8 mouse cellular contexts compared by ENCODE assay signal in genomic region chr6:91411369-91411981, GRCm38 (mm10). TPM values are rescaled to one million over a fixed set of nuclear protein-coding genes. Genes with fewer than 3 reads are reported as not detected.
A peak's percentile ranks its signal among the peaks of the same experiment; 100 is the strongest.
DNase-seq lines count a peak whose midpoint lies in the region; ATAC-seq and TF ChIP-seq lines count a peak whose summit lies in the region.

No protein-coding gene starts in this region.

- H3K27me3 ChIP-seq in embryonic facial prominence, embryonic 10.5 days (replicated peaks; ENCODE audit: low read depth, poor library complexity, severe bottlenecking): peaks cover 99% of the 10 kb centered on the region
- H3K27me3 ChIP-seq in heart, embryonic 12.5 days (replicated peaks): peaks cover 100% of the 10 kb centered on the region
- H3K27me3 ChIP-seq in kidney, embryonic 16.5 days (ENCODE audit: insufficient read depth, low read length): peaks cover 74% of the 10 kb centered on the region
- peaks cover 48% of the 10 kb centered on the region for H3K27me3 ChIP-seq in limb, embryonic 14.5 days (ENCODE audit: control insufficient read depth, insufficient read depth, low read length)
- peaks cover 26% of the 10 kb centered on the region for H3K27me3 ChIP-seq in midbrain, embryonic 15.5 days (replicated peaks)
- peaks cover 53% of the 10 kb centered on the region for H3K27me3 ChIP-seq in stomach, embryonic 14.5 days (ENCODE audit: control insufficient read depth, insufficient read depth, low read length)

- peak overlapping the region; percentile 76 for H3K27ac ChIP-seq in embryonic facial prominence, embryonic 10.5 days (replicated peaks)
- no peak overlapping the region for H3K27ac ChIP-seq in heart, embryonic 12.5 days (ENCODE audit: poor library complexity, severe bottlenecking)
- no peak overlapping the region for H3K27ac ChIP-seq in kidney, embryonic 16.5 days (ENCODE audit: low read length)
- no peak overlapping the region for H3K27ac ChIP-seq in limb, embryonic 14.5 days (replicated peaks; ENCODE audit: low read depth, low read length)
- H3K27ac ChIP-seq in midbrain, embryonic 15.5 days: peak overlapping the region; percentile 65
- no peak overlapping the region for H3K27ac ChIP-seq in stomach, embryonic 14.5 days (ENCODE audit: low read length)

- no peaks in the 10 kb centered on the region for H3K9me3 ChIP-seq in embryonic facial prominence, embryonic 10.5 days
- H3K9me3 ChIP-seq in heart, embryonic 12.5 days (replicated peaks): no peaks in the 10 kb centered on the region
- no peaks in the 10 kb centered on the region for H3K9me3 ChIP-seq in kidney, embryonic 16.5 days (ENCODE audit: low read length)
- H3K9me3 ChIP-seq in limb, embryonic 14.5 days (ENCODE audit: control insufficient read depth, low read length): no peaks in the 10 kb centered on the region
- H3K9me3 ChIP-seq in midbrain, embryonic 15.5 days: no peaks in the 10 kb centered on the region
- H3K9me3 ChIP-seq in stomach, embryonic 14.5 days (ENCODE audit: control insufficient read depth, low read depth, low read length): no peaks in the 10 kb centered on the region

- ATAC-seq in heart, embryonic 12.5 days (ENCODE audit: insufficient number of reproducible peaks, low FRiP score): peak; percentile 7; the same call in 1 of the 2 replicates
- ATAC-seq in kidney, embryonic 16.5 days (ENCODE audit: low FRiP score, low TSS enrichment): peak; percentile 55; the same call in 1 of the 2 replicates
- ATAC-seq in limb, embryonic 14.5 days (ENCODE audit: low FRiP score, low read depth): peak; percentile 45
- ATAC-seq in midbrain, embryonic 15.5 days (replicated peaks): peak; percentile 77
- ATAC-seq in stomach, embryonic 14.5 days (ENCODE audit: insufficient number of reproducible peaks, insufficient read depth, low FRiP score, low read depth): 0 out of 2 replicates have a peak, but pooled peaks have one; percentile 16

- H3K36me3 ChIP-seq in embryonic facial prominence, embryonic 10.5 days (replicated peaks): 0 out of 2 replicates have a peak, but pooled peaks cover 7% of the 10 kb centered on the region
- H3K36me3 ChIP-seq in heart, embryonic 12.5 days: no peaks in the 10 kb centered on the region
- H3K36me3 ChIP-seq in kidney, embryonic 16.5 days (ENCODE audit: insufficient read depth, low read length): no peaks in the 10 kb centered on the region
- H3K36me3 ChIP-seq in limb, embryonic 14.5 days (ENCODE audit: control insufficient read depth, insufficient read depth, low read length): no peaks in the 10 kb centered on the region
- H3K36me3 ChIP-seq in midbrain, embryonic 15.5 days (replicated peaks): no peaks in the 10 kb centered on the region
- H3K36me3 ChIP-seq in stomach, embryonic 14.5 days (ENCODE audit: control insufficient read depth, insufficient read depth, low read length): no peaks in the 10 kb centered on the region

- peak; percentile 5 for DNase-seq in 416B (ENCODE audit: low read depth)
- DNase-seq in adrenal gland, postnatal 14 days: peak; percentile 71
- peak; percentile 81 for DNase-seq in embryonic facial prominence, embryonic 10.5 days (ENCODE audit: low spot score)
- peak; percentile 67 for DNase-seq in limb, embryonic 14.5 days (ENCODE audit: low spot score)

- peak overlapping the region; percentile 84 for H3K4me2 ChIP-seq in heart, embryonic 12.5 days
- peak overlapping the region; percentile 95 for H3K4me2 ChIP-seq in kidney, embryonic 16.5 days (replicated peaks; ENCODE audit: low read depth, low read length)
- H3K4me2 ChIP-seq in limb, embryonic 14.5 days (replicated peaks; ENCODE audit: low read depth, low read length, severe bottlenecking): peak overlapping the region; percentile 92
- H3K4me2 ChIP-seq in midbrain, embryonic 15.5 days: peak overlapping the region; percentile 99
- H3K4me2 ChIP-seq in stomach, embryonic 14.5 days (replicated peaks; ENCODE audit: low read depth, low read length): peak overlapping the region; percentile 83

- peaks cover 29% of the 10 kb centered on the region for H3K4me1 ChIP-seq in embryonic facial prominence, embryonic 10.5 days
- peaks cover 20% of the 10 kb centered on the region for H3K4me1 ChIP-seq in heart, embryonic 12.5 days (replicated peaks)
- peaks cover 20% of the 10 kb centered on the region for H3K4me1 ChIP-seq in kidney, embryonic 16.5 days (ENCODE audit: insufficient read depth, low read length)
- 0 out of 2 replicates have a peak, but pooled peaks cover 6% of the 10 kb centered on the region for H3K4me1 ChIP-seq in limb, embryonic 14.5 days (ENCODE audit: control insufficient read depth, insufficient read depth, low read length)
- H3K4me1 ChIP-seq in midbrain, embryonic 15.5 days: peaks cover 22% of the 10 kb centered on the region
- H3K4me1 ChIP-seq in stomach, embryonic 14.5 days (ENCODE audit: control insufficient read depth, insufficient read depth, low read length): peaks cover 5% of the 10 kb centered on the region; the same call in 1 of the 2 replicates

- TF ChIP-seq POLR2A in limb, embryonic 14.5 days (IDR thresholded peaks at IDR 0.05; ENCODE audit: borderline replicate concordance, extremely low read depth, insufficient read depth, insufficient read length): no peak

- WGBS in embryonic facial prominence, embryonic 10.5 days: under 1% methylated on average over 46 of the region's 47 CpGs
- under 1% methylated on average over 45 of the region's 47 CpGs for WGBS in heart, embryonic 12.5 days
- WGBS in kidney, embryonic 16.5 days: under 1% methylated on average over 31 of the region's 47 CpGs
- under 1% methylated on average over 18 of the region's 47 CpGs for WGBS in limb, embryonic 14.5 days
- WGBS in midbrain, embryonic 15.5 days: under 1% methylated on average over 42 of the region's 47 CpGs
- WGBS in stomach, embryonic 14.5 days: under 1% methylated on average over 41 of the region's 47 CpGs

- H3K4me3 ChIP-seq in embryonic facial prominence, embryonic 10.5 days: peak overlapping the region; percentile 68
- peak overlapping the region; percentile 52 for H3K4me3 ChIP-seq in heart, embryonic 12.5 days
- H3K4me3 ChIP-seq in kidney, embryonic 16.5 days (ENCODE audit: low read length): peak overlapping the region; percentile 53
- peak overlapping the region; percentile 49 for H3K4me3 ChIP-seq in limb, embryonic 14.5 days (replicated peaks; ENCODE audit: low read length)
- peak overlapping the region; percentile 66 for H3K4me3 ChIP-seq in midbrain, embryonic 15.5 days
- peak overlapping the region; percentile 36 for H3K4me3 ChIP-seq in stomach, embryonic 14.5 days (ENCODE audit: low read depth, low read length)

- 0 out of 2 replicates have a peak overlapping the region, but pooled peaks have one; percentile 1 for H3K9ac ChIP-seq in heart, embryonic 12.5 days
- H3K9ac ChIP-seq in kidney, embryonic 16.5 days (replicated peaks; ENCODE audit: low read length): peak overlapping the region; percentile 23; the same call in 1 of the 2 replicates
- peak overlapping the region; percentile 31 for H3K9ac ChIP-seq in limb, embryonic 14.5 days (ENCODE audit: low read depth, low read length, severe bottlenecking)
- peak overlapping the region; percentile 77 for H3K9ac ChIP-seq in midbrain, embryonic 15.5 days
- H3K9ac ChIP-seq in stomach, embryonic 14.5 days (replicated peaks; ENCODE audit: low read depth, low read length): no peak overlapping the region

RNA-seq across cellular contexts. Expression of gene Wnt7a, which starts 0.3 kb away (rescaled TPM):
- not detected in 2 replicates for total RNA-seq in adrenal gland, postnatal 14 days (2021)
- polyA plus RNA-seq in embryonic facial prominence, embryonic 10.5 days (2016; fragmentation: Nextera tagmentation; extraction: Ambion mirVana): 1.2 and 5.4 TPM in 2 replicates
- 0.21 and 0.41 TPM in 2 replicates for polyA plus RNA-seq in heart, embryonic 12.5 days (2016; fragmentation: Nextera tagmentation; extraction: Ambion mirVana)
- polyA plus RNA-seq in kidney, embryonic 16.5 days (2015; fragmentation: Nextera tagmentation; extraction: Ambion mirVana): 0.14 and 0.44 TPM in 2 replicates
- polyA plus RNA-seq in limb, embryonic 14.5 days (2012; rRNA removed): 4.2 and 5.1 TPM in 2 replicates
- 4.3 and 5.2 TPM in 2 replicates for polyA plus RNA-seq in limb, embryonic 14.5 days (2014; fragmentation: Nextera tagmentation; extraction: Ambion mirVana)
- polyA plus RNA-seq in midbrain, embryonic 15.5 days (2015; fragmentation: Nextera tagmentation; extraction: Ambion mirVana): 12.5 and 13.1 TPM in 2 replicates
- not detected in 2 replicates for polyA plus RNA-seq in stomach, embryonic 14.5 days (2014; fragmentation: Nextera tagmentation; extraction: Ambion mirVana)

Comparison
In these comparisons a context has a peak if more than half of its experiments do, and no peak if none do; other contexts are left out.
1. DNase-seq: peak in every context shown above with its lines; median percentile 81 in embryonic facial prominence, embryonic 10.5 days; 71 in adrenal gland, postnatal 14 days; 67 in limb, embryonic 14.5 days; 5 in 416B.
2. H3K27ac ChIP-seq: peak in embryonic facial prominence, embryonic 10.5 days (single experiment) and midbrain, embryonic 15.5 days (single experiment); none in heart, embryonic 12.5 days (single experiment), kidney, embryonic 16.5 days (single experiment), limb, embryonic 14.5 days (single experiment) and stomach, embryonic 14.5 days (single experiment).
3. ATAC-seq: peak in every context shown above with its lines; median percentile 77 in midbrain, embryonic 15.5 days; 55 in kidney, embryonic 16.5 days; 45 in limb, embryonic 14.5 days; 16 in stomach, embryonic 14.5 days; 7 in heart, embryonic 12.5 days.
4. Peak in every context shown above with its lines, with median percentiles within 50 percentile points of each other: H3K4me3 ChIP-seq and H3K4me2 ChIP-seq.